Mouse (Mus musculus) megakaryocyte, embryonic 14.5 days (primary cell): ENCODE measurements around the gene H2al1f.
"Not testable (repeated sequence)": the region's sequence is repeated elsewhere in the genome, so short reads cannot be mapped to it uniquely, and the experiment has no call there.

ENCODE experiments used
- FLI1 ChIP-seq: IDR thresholded peaks from 2 replicates; pipeline ENCODE4 v1.6.1; 2012; ENCODE audit warnings: low read length, inconsistent platforms, mixed read lengths
- GATA1 ChIP-seq: IDR thresholded peaks from 3 replicates; pipeline ENCODE4 v1.6.1; 2012; ENCODE audit warnings: mixed read lengths, low read length, inconsistent platforms, borderline replicate concordance

- not testable (repeated sequence) for TF ChIP-seq GATA1, FLI1
Observed at GRCm38 (mm10) chrX:11324359-11324758, 9.4 kb downstream of the H2al1f start, which contains the start of gene H2al1i.
